Mouse (Mus musculus) heart, adult 2 months (tissue): ENCODE data around the gene Lyrm9.

ENCODE experiments used
- CTCF ChIP-seq: fragments of 200-600 bp; IDR thresholded peaks from 2 replicates; pipeline ENCODE4 v1.8.1; 2022; ENCODE audit warnings: antibody characterized with exemption, mild to moderate bottlenecking, moderate library complexity
- EP300 ChIP-seq: fragments of 200-500 bp; IDR thresholded peaks from 2 replicates; pipeline ENCODE4 v1.6.1; 2011; ENCODE audit warnings: low read depth, low read length, control low read depth; ENCODE audit not compliant: insufficient read depth

DNA sequence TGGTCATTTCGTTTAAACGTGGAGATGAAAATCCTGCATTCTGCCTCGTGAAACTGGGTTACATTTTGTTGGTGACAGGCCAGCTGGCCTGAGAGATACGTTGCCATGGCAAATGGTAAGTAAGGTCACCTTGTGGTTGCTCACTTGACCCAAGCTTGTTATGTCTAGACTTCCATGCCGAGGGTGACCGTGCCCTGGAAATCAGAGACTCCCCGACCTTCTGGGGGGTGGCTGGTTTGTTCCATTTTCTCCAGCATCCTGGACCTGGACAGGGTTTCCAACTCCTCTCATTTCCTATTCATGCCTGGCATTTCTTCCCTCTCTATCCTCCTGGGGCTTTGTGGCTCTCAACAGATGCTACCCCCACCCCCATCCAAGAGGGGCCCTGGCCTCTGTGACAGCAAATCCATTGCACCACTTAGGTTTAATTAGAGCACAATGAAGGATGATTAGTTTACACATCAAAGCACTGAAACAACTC is 11.9 kb upstream of the Lyrm9 start:
- no peak for TF ChIP-seq EP300
- TF ChIP-seq CTCF: no peak
